Mouse (Mus musculus) limb, embryonic 13.5 days (tissue): ENCODE measurements around the gene Lnx1. TPM values are rescaled to one million over a fixed set of nuclear protein-coding genes. Genes with fewer than 3 reads are reported as not detected.

Experiments used
- ATAC-seq: fragments of 200-750 bp; cut with Nextera tagmentation; 2 replicates; pipeline ENCODE4 v1.8.0; 2017; ENCODE audit warnings: low read depth, moderate number of reproducible peaks, moderate TSS enrichment; ENCODE audit not compliant: low FRiP score
- H3K27ac ChIP-seq: fragments of 300-500 bp; sonication (generic); 2 replicates; pipeline ENCODE4 v1.5.1; 2015; ENCODE audit warnings: inconsistent platforms, mild to moderate bottlenecking, moderate library complexity
- H3K27me3 ChIP-seq: fragments of 300-500 bp; sonication (generic); 2 replicates; pipeline ENCODE4 v1.6.1; 2015; ENCODE audit warnings: mild to moderate bottlenecking, inconsistent platforms
- H3K36me3 ChIP-seq: fragments of 300-500 bp; sonication (generic); 2 replicates; pipeline ENCODE4 v1.6.1; 2015; ENCODE audit warnings: inconsistent platforms, mild to moderate bottlenecking, moderate library complexity
- H3K4me1 ChIP-seq: fragments of 300-500 bp; sonication (generic); 2 replicates; pipeline ENCODE4 v1.6.1; 2015; ENCODE audit warnings: inconsistent platforms
- H3K4me2 ChIP-seq: fragments of 300-500 bp; sonication (generic); replicated peaks from 2 replicates; pipeline ENCODE4 v1.6.1; 2015; ENCODE audit warnings: inconsistent platforms, mild to moderate bottlenecking, moderate library complexity
- H3K4me3 ChIP-seq: fragments of 300-500 bp; sonication (generic); 2 replicates; pipeline ENCODE4 v1.5.1; 2015; ENCODE audit warnings: moderate library complexity, mild to moderate bottlenecking, inconsistent platforms
- H3K9ac ChIP-seq: fragments of 300-500 bp; sonication (generic); 2 replicates; pipeline ENCODE4 v1.6.1; 2015; ENCODE audit warnings: mild to moderate bottlenecking, inconsistent platforms
- H3K9me3 ChIP-seq: fragments of 300-500 bp; sonication (generic); 2 replicates; pipeline ENCODE4 v1.6.1; 2016; ENCODE audit warnings: inconsistent platforms
- WGBS: fragments of 180-500 bp; shearing (Covaris S2); methylation state at CpG from one replicate; pipeline ENCODE4 v1.1.7; 2015; 5-methylcytosine and 5-hydroxymethylcytosine counted together
- polyA plus RNA-seq: library from polyadenylated mRNA; unstranded; fragments of >200 nt; fragmentation: Nextera tagmentation; extraction: Ambion mirVana; gene quantifications from 2 replicates; pipeline ENCODE4 v1.2.1, GENCODE M21; 2015

Lnx1 gene
- polyA plus RNA-seq, 1 experiment from 2014 or later: 1.0 TPM

DNA sequence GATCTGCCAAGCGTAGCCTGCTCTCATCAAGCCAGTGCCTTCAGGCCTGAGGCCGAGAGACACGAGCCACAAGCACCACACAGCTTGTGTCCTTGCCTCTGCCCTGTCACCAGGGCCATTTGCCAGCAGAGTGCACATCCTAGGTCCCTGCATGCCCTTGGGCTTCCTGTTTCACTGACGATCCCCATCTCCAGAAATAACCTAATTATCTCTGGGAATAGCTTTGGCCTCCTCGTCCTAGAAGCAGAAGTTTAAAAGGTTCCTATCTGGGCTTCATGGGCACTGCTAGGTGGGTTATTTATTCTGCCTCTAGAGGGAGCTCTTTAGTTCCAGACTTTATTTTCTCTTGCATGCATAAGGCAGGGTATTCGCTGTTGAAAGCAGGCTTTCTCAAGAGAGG lies 61.7 kb downstream of the Lnx1 start:
- ATAC-seq: no peak

DNA sequence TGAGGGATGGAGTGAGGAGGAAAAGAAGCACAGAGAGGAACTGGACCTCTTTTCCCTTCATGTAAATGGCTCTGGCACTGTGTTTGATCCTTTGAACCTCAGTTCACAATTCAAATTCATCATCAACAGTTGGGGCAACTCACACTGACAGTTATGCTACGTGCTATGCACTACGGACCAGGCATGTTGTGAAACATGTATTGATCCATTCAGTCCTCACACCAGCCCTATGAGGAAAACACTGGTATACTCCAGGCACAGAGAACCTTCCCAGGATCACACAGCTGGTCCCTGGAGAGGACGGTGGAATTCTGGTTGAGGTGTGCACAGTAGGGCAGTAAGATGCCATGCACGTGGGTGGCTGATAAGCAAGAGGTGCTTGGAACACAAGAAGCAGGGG lies 62.2 kb downstream of the Lnx1 start:
- Histone ChIP-seq H3K4me2 (no peak overlapping the region), H3K36me3 (no peaks in the 10 kb centered on the region), H3K9ac (no peak overlapping the region), H3K4me1 (0 out of 2 replicates have a peak, but pooled peaks cover 4% of the 10 kb centered on the region), H3K9me3 (no peaks in the 10 kb centered on the region), H3K4me3 (no peak overlapping the region), H3K27me3 (no peaks in the 10 kb centered on the region), H3K27ac (no peak overlapping the region)
- WGBS: 83% methylated on average over 4 of the region's 4 CpGs
- no peak for ATAC-seq

More for the DNA sequence above, 61.7 kb downstream of the Lnx1 start:
- Histone ChIP-seq H3K4me3 (no peak overlapping the region), H3K4me1 (no peaks in the 10 kb centered on the region), H3K9me3 (no peaks in the 10 kb centered on the region), H3K27me3 (no peaks in the 10 kb centered on the region), H3K9ac (no peak overlapping the region), H3K36me3 (no peaks in the 10 kb centered on the region), H3K4me2 (no peak overlapping the region), H3K27ac (no peak overlapping the region)
- WGBS: 47% methylated on average over 6 of the region's 6 CpGs

DNA sequence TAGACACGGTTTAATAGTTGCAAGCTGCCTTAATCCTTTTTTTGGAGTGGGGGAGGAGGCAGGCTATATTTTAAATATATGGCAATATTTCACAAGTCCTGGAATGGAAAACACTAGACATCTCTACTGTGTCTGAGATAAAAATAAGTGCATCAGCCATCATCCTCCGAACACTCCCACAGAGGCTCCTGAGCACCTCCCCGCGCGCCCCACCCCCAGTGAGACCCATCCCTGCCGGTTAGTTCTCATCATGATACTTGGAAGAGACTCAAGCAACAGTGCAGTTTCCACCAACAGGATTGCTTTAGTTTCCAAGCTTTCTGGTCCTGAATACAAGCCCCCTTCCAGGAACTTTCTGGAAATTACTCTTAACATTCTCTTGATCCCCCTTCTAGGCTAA lies 63.2 kb downstream of the Lnx1 start:
- no peak for ATAC-seq
- WGBS: 88% methylated on average over 6 of the region's 6 CpGs
- Histone ChIP-seq H3K36me3 (no peaks in the 10 kb centered on the region), H3K9me3 (no peaks in the 10 kb centered on the region), H3K27ac (no peak overlapping the region), H3K27me3 (no peaks in the 10 kb centered on the region), H3K4me1 (peaks cover 13% of the 10 kb centered on the region; the same call in 1 of the 2 replicates), H3K9ac (no peak overlapping the region), H3K4me3 (no peak overlapping the region), H3K4me2 (no peak overlapping the region)

DNA sequence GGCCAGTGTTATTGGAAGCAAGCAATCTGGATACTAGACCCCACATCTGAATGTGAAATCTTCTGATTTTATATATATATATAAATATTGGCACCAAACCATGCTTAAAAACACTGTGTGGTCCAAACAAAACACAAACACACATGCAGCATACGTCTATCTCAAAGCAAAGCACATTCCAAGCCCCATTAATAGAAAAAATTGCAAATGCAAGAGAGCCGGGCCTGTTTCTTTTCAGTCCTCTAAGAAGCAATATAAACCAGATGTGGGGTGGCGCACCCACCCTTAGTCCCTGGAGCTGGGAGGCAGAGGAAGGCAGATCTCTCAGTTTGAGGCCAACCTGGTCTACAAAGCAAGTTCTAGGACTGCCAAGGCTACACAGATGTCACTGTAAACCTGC lies 68.3 kb downstream of the Lnx1 start:
- H3K4me2 ChIP-seq: no peak overlapping the region
- H3K9me3 ChIP-seq: no peaks in the 10 kb centered on the region
- no peaks in the 10 kb centered on the region for H3K36me3 ChIP-seq
- H3K27me3 ChIP-seq: no peaks in the 10 kb centered on the region
- H3K4me1 ChIP-seq: peaks cover 41% of the 10 kb centered on the region
- no peak overlapping the region for H3K4me3 ChIP-seq
- H3K27ac ChIP-seq: peak overlapping the region; percentile 28; the same call in 1 of the 2 replicates
- ATAC-seq: no peak
- WGBS: 27% methylated on average over 3 of the region's 3 CpGs
- no peak overlapping the region for H3K9ac ChIP-seq

DNA sequence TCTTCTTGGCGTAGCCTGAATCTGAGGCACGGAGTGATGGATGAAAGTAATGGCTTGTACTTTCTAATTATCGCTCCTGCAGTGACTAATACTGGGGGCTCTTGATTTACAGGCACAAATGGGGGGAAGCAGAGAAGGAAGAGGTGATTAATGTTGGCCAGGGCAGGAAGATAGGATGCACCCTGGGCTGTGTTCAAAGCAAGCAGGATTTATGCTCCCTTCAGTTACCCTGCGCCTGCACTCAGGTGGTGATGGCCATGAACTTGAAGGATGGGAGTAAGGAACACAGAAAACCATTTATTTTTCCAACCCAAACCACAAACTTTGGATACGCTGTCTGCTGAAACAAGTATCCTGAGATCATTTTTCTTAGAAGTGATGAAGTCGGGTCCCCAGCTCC lies 69.3 kb downstream of the Lnx1 start:
- peaks cover 45% of the 10 kb centered on the region for H3K4me1 ChIP-seq
- H3K9me3 ChIP-seq: no peaks in the 10 kb centered on the region
- no peak overlapping the region for H3K4me2 ChIP-seq
- H3K36me3 ChIP-seq: no peaks in the 10 kb centered on the region
- no peak overlapping the region for H3K4me3 ChIP-seq
- 57% methylated on average over 6 of the region's 6 CpGs for WGBS
- no peaks in the 10 kb centered on the region for H3K27me3 ChIP-seq
- H3K27ac ChIP-seq: peak overlapping the region; percentile 3; the same call in 1 of the 2 replicates
- H3K9ac ChIP-seq: no peak overlapping the region
- ATAC-seq: no peak

DNA sequence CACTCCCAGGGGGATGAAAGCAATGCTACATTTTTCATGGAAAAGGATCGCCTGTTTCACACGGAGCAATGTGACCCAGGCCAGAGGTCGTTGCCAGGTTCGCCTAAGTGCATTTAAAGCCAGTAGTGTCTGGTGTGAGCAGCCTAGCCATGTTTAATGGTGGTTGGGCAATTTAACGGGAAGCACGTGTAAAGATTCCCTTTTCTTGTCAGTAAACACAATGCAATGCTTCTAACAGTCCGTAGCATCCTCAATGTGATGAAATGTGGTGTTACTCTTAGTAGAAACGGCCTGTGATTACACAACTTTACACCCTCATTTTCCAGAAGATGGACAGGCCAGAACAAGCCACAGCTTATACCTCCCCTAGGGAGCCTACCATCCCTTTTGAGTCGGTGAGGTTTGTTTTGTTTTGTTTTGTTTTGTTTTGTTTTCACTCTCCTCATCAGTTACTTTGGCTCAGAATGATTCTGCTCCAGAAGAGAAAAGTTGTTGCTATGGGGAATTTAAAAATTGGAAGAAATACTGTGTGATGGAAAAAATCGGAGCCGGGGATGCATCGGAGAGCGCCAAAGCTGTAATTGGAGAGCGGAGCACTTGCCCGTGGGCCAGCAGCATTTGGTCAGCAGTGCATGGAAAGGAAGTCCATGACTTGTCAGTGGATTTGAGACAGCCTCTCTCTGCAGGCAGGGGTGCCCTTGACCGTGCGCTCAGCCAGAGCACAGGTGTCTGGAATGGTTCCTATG lies 70.2 kb downstream of the Lnx1 start:
- no peaks in the 10 kb centered on the region for H3K36me3 ChIP-seq
- no peaks in the 10 kb centered on the region for H3K9me3 ChIP-seq
- no peak for ATAC-seq
- H3K4me2 ChIP-seq: no peak overlapping the region
- no peaks in the 10 kb centered on the region for H3K27me3 ChIP-seq
- WGBS: 41% methylated on average over 17 of the region's 17 CpGs
- H3K4me3 ChIP-seq: no peak overlapping the region
- H3K9ac ChIP-seq: no peak overlapping the region
- H3K27ac ChIP-seq: peak overlapping the region; percentile 3; the same call in 1 of the 2 replicates
- H3K4me1 ChIP-seq: peaks cover 45% of the 10 kb centered on the region

DNA sequence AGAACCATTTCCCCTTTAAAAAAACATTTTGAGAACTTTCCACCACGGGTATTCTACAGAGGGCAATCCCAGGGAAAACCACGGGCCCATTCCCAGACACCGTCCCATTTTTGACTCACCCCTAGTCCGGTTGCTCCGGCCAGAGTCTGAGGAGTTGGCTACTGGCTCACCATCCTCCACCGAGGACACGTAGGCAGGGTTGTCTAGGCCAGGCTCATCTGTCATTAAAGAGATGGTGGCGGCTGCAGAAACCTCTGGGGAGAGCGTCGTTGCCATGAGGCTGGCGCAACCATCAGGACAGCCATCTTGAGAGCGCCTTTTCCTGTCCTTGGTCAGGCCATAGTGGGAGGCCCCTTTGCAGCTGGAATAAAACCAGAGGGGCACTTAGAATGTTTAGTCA lies 74.7 kb downstream of the Lnx1 start:
- no peak overlapping the region for H3K4me3 ChIP-seq
- H3K9me3 ChIP-seq: no peaks in the 10 kb centered on the region
- no peak overlapping the region for H3K4me2 ChIP-seq
- H3K27ac ChIP-seq: no peak overlapping the region
- H3K4me1 ChIP-seq: peaks cover 36% of the 10 kb centered on the region
- H3K27me3 ChIP-seq: no peaks in the 10 kb centered on the region
- no peaks in the 10 kb centered on the region for H3K36me3 ChIP-seq
- no peak overlapping the region for H3K9ac ChIP-seq
- ATAC-seq: no peak
- WGBS: 87% methylated on average over 12 of the region's 12 CpGs

DNA sequence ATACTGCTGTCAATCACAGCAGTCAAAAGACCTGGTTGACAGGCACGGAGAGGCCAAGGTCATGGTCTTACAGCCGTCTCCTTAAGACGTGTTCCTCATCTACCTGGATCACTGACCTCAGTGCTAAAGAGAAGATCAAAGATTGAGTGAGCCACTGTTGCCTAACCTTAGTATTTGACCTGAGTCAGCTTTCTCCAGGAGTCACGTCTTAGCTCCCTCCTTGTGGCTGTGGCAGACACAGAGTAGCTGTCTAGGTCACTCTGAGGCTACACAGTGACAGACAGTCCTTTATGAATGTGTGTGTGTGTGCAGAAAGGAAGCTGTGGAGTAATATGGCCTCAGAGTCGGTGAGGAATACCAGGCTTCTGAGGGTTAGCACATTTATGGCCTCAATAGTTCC lies 78.3 kb downstream of the Lnx1 start:
- no peak for ATAC-seq
- Histone ChIP-seq H3K4me3 (no peak overlapping the region), H3K4me1 (peaks cover 40% of the 10 kb centered on the region), H3K4me2 (no peak overlapping the region), H3K36me3 (no peaks in the 10 kb centered on the region), H3K9me3 (no peaks in the 10 kb centered on the region), H3K27me3 (no peaks in the 10 kb centered on the region), H3K27ac (no peak overlapping the region), H3K9ac (no peak overlapping the region)
- WGBS: 44% methylated on average over 5 of the region's 5 CpGs

DNA sequence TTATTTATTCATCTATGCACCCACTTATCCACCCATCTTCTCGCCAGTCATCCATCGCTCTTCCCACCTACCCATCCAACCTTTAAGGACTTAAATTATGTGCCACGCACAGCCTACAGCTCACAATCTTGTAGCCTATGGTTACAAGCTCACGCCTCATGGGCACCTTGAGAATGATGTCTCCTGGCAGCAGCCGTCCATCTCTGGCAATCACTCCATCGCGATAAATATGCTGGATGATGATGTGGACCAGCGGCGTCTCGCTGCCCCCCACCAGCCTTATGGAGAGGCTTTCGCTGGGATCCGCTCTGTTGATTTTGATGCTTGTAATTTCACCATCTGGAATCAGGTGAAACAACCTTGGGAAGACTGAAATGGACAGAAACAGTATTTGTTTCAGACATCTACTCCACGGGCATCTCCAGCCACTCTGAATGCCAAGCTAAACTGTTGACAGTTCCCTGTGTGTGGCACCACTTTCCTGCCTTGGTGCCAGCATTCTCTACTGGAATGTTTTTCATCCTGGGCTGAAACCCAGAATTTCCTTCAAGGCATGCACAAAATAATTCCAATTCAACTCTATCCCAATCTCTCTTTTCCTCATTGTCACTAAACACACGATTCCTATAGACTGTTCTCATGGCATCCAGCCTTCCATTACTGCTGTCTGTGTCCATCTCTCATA lies 79.3 kb downstream of the Lnx1 start:
- H3K36me3 ChIP-seq: no peaks in the 10 kb centered on the region
- WGBS: 93% methylated on average over 14 of the region's 14 CpGs
- no peaks in the 10 kb centered on the region for H3K9me3 ChIP-seq
- no peak overlapping the region for H3K4me3 ChIP-seq
- no peaks in the 10 kb centered on the region for H3K27me3 ChIP-seq
- no peak overlapping the region for H3K9ac ChIP-seq
- ATAC-seq: no peak
- no peak overlapping the region for H3K4me2 ChIP-seq
- H3K4me1 ChIP-seq: peaks cover 35% of the 10 kb centered on the region
- H3K27ac ChIP-seq: no peak overlapping the region

DNA sequence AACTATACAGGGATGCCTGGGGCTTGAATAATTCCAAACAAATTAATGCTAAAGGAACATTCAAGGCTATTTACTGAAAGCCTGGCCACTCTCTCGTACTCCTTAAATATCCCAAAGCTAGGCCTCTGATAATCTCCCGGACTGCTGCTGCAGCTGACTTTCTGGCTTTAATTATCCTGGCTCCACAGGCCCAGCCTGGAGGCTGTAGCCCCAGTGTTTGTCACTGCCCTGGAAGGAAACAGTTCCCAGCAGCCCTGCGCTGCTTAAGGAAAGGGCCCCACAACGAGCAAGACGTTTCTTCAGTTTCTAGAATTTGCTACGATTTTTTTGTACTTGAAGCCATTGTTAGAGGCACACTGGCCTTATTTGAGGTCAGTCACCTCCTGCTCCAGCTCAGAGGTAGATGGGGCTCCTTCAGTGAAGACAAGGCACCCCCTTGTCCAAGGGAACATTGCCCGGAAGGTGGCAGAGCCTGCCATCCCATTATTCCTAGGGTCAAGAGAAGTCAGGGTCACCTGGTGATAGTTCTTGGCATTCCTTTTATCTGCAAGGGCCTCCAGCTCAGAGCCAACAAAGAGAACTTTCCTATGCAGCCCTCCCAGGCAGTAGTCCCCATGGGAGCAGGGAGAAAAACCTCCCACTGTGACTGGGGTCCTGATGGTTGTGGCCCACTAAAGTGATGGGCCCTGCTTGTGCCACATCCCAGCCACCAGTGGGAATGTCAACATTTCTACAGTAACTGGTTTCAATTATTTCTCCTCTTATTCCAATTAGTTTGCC lies 80.8 kb downstream of the Lnx1 start:
- H3K9me3 ChIP-seq: no peaks in the 10 kb centered on the region
- peak overlapping the region; percentile 74 for H3K27ac ChIP-seq
- no peak overlapping the region for H3K9ac ChIP-seq
- H3K4me1 ChIP-seq: peaks cover 46% of the 10 kb centered on the region
- no peaks in the 10 kb centered on the region for H3K27me3 ChIP-seq
- peak; percentile 63 for ATAC-seq
- no peak overlapping the region for H3K4me2 ChIP-seq
- no peak overlapping the region for H3K4me3 ChIP-seq
- H3K36me3 ChIP-seq: no peaks in the 10 kb centered on the region
- WGBS: 12% methylated on average over 7 of the region's 7 CpGs

DNA sequence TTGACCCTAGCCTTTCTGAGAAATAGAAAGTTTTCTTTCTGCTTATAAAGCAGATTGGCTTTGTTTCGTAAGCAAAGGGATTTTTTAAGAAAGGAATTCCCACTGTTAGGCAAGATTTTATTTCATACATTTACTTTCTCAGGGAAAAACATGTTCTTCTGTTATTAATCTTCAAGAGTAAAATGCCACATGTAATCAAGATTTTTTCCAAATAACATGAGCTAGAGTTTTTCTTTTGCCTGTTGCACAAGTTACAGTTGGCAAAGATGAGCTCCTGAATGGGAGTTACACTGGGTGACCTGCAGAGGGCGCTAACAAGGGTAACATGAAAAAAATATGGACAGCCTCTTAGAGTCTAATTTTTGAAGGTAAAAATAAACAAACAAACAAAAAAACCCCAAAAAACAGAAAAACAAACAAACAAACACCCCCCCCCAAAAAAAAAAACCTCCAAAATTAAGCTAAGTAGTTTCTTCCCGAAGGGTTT lies 84.1 kb downstream of the Lnx1 start:
- Histone ChIP-seq H3K4me1 (peaks cover 60% of the 10 kb centered on the region), H3K4me3 (no peak overlapping the region), H3K27me3 (no peaks in the 10 kb centered on the region), H3K4me2 (no peak overlapping the region), H3K27ac (0 out of 2 replicates have a peak overlapping the region, but pooled peaks have one; percentile 69), H3K9ac (no peak overlapping the region), H3K36me3 (no peaks in the 10 kb centered on the region), H3K9me3 (no peaks in the 10 kb centered on the region)
- 63% methylated on average over 3 of the region's 3 CpGs for WGBS
- no peak for ATAC-seq
